Mouse (Mus musculus) inflammation-experienced regulatory T-cells, adult 6 months (primary cell): ENCODE data around the gene Mitd1. TPM values are rescaled to one million over a fixed set of nuclear protein-coding genes. Genes with fewer than 3 reads are reported as not detected.

Experiments used
- ATAC-seq: one replicate; pipeline ENCODE4 v1.8.0; 2017
- polyA plus RNA-seq, 3 experiments: library from polyadenylated mRNA; unstranded; fragments of 100-300 nt; shearing (Covaris generic); gene quantifications; one replicate each; pipeline ENCODE4 v1.2.1; 2017

Mitd1 gene
- polyA plus RNA-seq, 3 experiments from 2014 or later, result 95.5 to 109 (median 105) TPM

- ATAC-seq, result no peak
Measured at GRCm38 (mm10) chr1:37867684-37868322, 22.4 kb downstream of the Mitd1 start.

- no peak for ATAC-seq
Measured at GRCm38 (mm10) chr1:37867056-37867455, 23.2 kb downstream of the Mitd1 start.

GRCm38 (mm10) chr1:37866286-37866685 is 23.9 kb downstream of the Mitd1 start, which contains the start of gene Tsga10:
TSS of gene Tsga10 (minus strand) at chr1:37866429.
- no peak for ATAC-seq

GRCm38 (mm10) chr1:37865401-37866215 is 24.6 kb downstream of the Mitd1 start:
- no peak for ATAC-seq

GRCm38 (mm10) chr1:37864511-37865400 is 25.5 kb downstream of the Mitd1 start:
- ATAC-seq, result peak; percentile 87

GRCm38 (mm10) chr1:37850696-37851095 is 39.5 kb downstream of the Mitd1 start:
- ATAC-seq, result no peak

GRCm38 (mm10) chr1:37846878-37847277 is 43.3 kb downstream of the Mitd1 start:
- no peak for ATAC-seq

- no peak for ATAC-seq
Measured at GRCm38 (mm10) chr1:37831681-37832080, 58.5 kb downstream of the Mitd1 start.

Other genes with a start within 250 kb of the Mitd1 start
- gene 2010300C02Rik, start 170.3 kb downstream of the Mitd1 start, polyA plus RNA-seq, result 1 to 10 TPM in 1 of 3 experiments, under 1 TPM in 2; 0.51 to 1.1 (median 0.70) TPM
- gene Tsga10, start 24.0 kb downstream of the Mitd1 start, polyA plus RNA-seq, result 1 to 10 TPM; 1.2 to 1.9 (median 1.8) TPM
- 1 to 10 TPM; 3.7 to 7.4 (median 7.2) TPM for gene Lipt1, start 18.7 kb downstream of the Mitd1 start, polyA plus RNA-seq
- gene Mrpl30, start 66 bp upstream of the Mitd1 start, polyA plus RNA-seq, result 100 to 1,000 TPM; 191 to 281 (median 223) TPM
- gene Lyg2, start 26.1 kb upstream of the Mitd1 start, polyA plus RNA-seq, result not detected
- gene Lyg1, start 67.3 kb upstream of the Mitd1 start, polyA plus RNA-seq, result not detected
- 100 to 1,000 TPM; 148 to 170 (median 151) TPM for gene Txndc9, start 107.5 kb upstream of the Mitd1 start, polyA plus RNA-seq
- gene Eif5b, start 107.6 kb upstream of the Mitd1 start, polyA plus RNA-seq, result 10 to 100 TPM; 29.5 to 34.6 (median 31.9) TPM
- 10 to 100 TPM in 2 of 3 experiments, 1 to 10 TPM in 1; 7.1 to 13.5 (median 13.0) TPM for gene Rev1, start 239.4 kb upstream of the Mitd1 start, polyA plus RNA-seq